Mouse (Mus musculus): Measurements from ENCODE around the gene Pmp22. TPM values are rescaled to one million over a fixed set of nuclear protein-coding genes. Genes with fewer than 3 reads are reported as not detected.

Gene Pmp22
- 10 to 100 TPM; 22.4 to 22.6 TPM for total RNA-seq (2021)
- long read RNA-seq, experiment 1, transcript Pmp22-202 (4 exons, 733 nt), result minor isoform, 10 of 45 reads
- long read RNA-seq, experiment 1, transcript Pmp22-201 (5 exons, 1,800 nt), result major isoform, 17 of 45 reads
- long read RNA-seq, experiment 1, partial matches to known transcripts, result 0 of 45 reads
- long read RNA-seq, experiment 1, other reads (novel, unspliced or antisense), result 15 of 45 reads
- long read RNA-seq, experiment 2, transcript Pmp22-203 (5 exons, 723 nt), result minor isoform, 7 of 82 reads
- long read RNA-seq, experiment 2, transcript Pmp22-201 (5 exons, 1,800 nt), result major isoform, 23 of 82 reads
- long read RNA-seq, experiment 2, transcript Pmp22-202 (4 exons, 733 nt), result minor isoform, 13 of 82 reads
- long read RNA-seq, experiment 2, partial matches to known transcripts, result 0 of 82 reads
- long read RNA-seq, experiment 2, other reads (novel, unspliced or antisense), result 39 of 82 reads

- DNase-seq (ENCODE audit: low spot score in 2 of 2), result no peak
These were observed at the start of gene Pmp22 for GRCm38 (mm10) chr11:63128784-63129183. TSS of gene Pmp22 (plus strand) at chr11:63128982.

GRCm38 (mm10) chr11:63084536-63084935, 44.2 kb upstream of the Pmp22 start:
- DNase-seq (ENCODE audit: low spot score in 2 of 2), result no peak

- no peak for DNase-seq (ENCODE audit: low spot score in 2 of 2)
These were observed 40.1 kb upstream of the Pmp22 start for GRCm38 (mm10) chr11:63088672-63089071.

- DNase-seq (ENCODE audit: low spot score in 2 of 2), result no peak
These were observed 38.6 kb upstream of the Pmp22 start for GRCm38 (mm10) chr11:63090210-63090609.

GRCm38 (mm10) chr11:63090986-63091385, 37.8 kb upstream of the Pmp22 start:
- DNase-seq (ENCODE audit: low spot score in 2 of 2), result no peak

GRCm38 (mm10) chr11:63092271-63092670, 36.5 kb upstream of the Pmp22 start:
- no peak for DNase-seq (ENCODE audit: low spot score in 2 of 2)

GRCm38 (mm10) chr11:63093601-63094000, 35.2 kb upstream of the Pmp22 start:
- DNase-seq (ENCODE audit: low spot score in 2 of 2), result no peak

- no peak for DNase-seq (ENCODE audit: low spot score in 2 of 2)
These were observed 34.3 kb upstream of the Pmp22 start for GRCm38 (mm10) chr11:63094496-63094895.

GRCm38 (mm10) chr11:63098016-63098415, 30.8 kb upstream of the Pmp22 start:
- DNase-seq (ENCODE audit: low spot score in 2 of 2), result no peak

- no peak for DNase-seq (ENCODE audit: low spot score in 2 of 2)
These were observed 29.4 kb upstream of the Pmp22 start for GRCm38 (mm10) chr11:63099390-63099789.

- peak in 1 of 2 experiments; percentile 13 for DNase-seq (ENCODE audit: low spot score in 2 of 2)
These were observed 25.5 kb upstream of the Pmp22 start for GRCm38 (mm10) chr11:63103256-63103655.

GRCm38 (mm10) chr11:63104026-63104425, 24.8 kb upstream of the Pmp22 start:
- DNase-seq (ENCODE audit: low spot score in 2 of 2), result no peak

- no peak for DNase-seq (ENCODE audit: low spot score in 2 of 2)
These were observed 19.5 kb upstream of the Pmp22 start for GRCm38 (mm10) chr11:63109230-63109775.

GRCm38 (mm10) chr11:63110329-63110728, 18.5 kb upstream of the Pmp22 start:
- DNase-seq (ENCODE audit: low spot score in 2 of 2), result no peak

- DNase-seq (ENCODE audit: low spot score in 2 of 2), result no peak
These were observed 13.8 kb upstream of the Pmp22 start for GRCm38 (mm10) chr11:63114807-63115641.

- no peak for DNase-seq (ENCODE audit: low spot score in 2 of 2)
These were observed 12.1 kb upstream of the Pmp22 start for GRCm38 (mm10) chr11:63116652-63117051.

- DNase-seq (ENCODE audit: low spot score in 2 of 2), result no peak
These were observed 11.5 kb upstream of the Pmp22 start for GRCm38 (mm10) chr11:63117266-63117665.

GRCm38 (mm10) chr11:63119791-63120190, 9.0 kb upstream of the Pmp22 start:
- DNase-seq (ENCODE audit: low spot score in 2 of 2), result no peak

- DNase-seq (ENCODE audit: low spot score in 2 of 2), result no peak
These were observed 6.5 kb upstream of the Pmp22 start for GRCm38 (mm10) chr11:63122249-63122648.

GRCm38 (mm10) chr11:63122776-63123350, 5.9 kb upstream of the Pmp22 start:
- no peak for DNase-seq (ENCODE audit: low spot score in 2 of 2)

- DNase-seq (ENCODE audit: low spot score in 2 of 2), result no peak
These were observed 4.5 kb upstream of the Pmp22 start for GRCm38 (mm10) chr11:63124316-63124715.
